Mouse (Mus musculus) erythroblast, embryonic 14.5 days (primary cell): ENCODE results near the gene Serinc5. TPM values are rescaled to one million over a fixed set of nuclear protein-coding genes. Genes with fewer than 3 reads are reported as not detected.

Source experiments
- H3K27me3 ChIP-seq: 2 replicates; pipeline ENCODE4 v1.6.1; 2012; ENCODE audit warnings: inconsistent platforms; ENCODE audit not compliant: control insufficient read depth
- H3K36me3 ChIP-seq: 2 replicates; pipeline ENCODE4 v1.6.1; 2012; ENCODE audit warnings: mild to moderate bottlenecking, inconsistent platforms; ENCODE audit not compliant: control insufficient read depth
- H3K4me1 ChIP-seq: 2 replicates; pipeline ENCODE4 v1.6.1; 2012; ENCODE audit warnings: inconsistent platforms; ENCODE audit not compliant: control insufficient read depth
- H3K4me3 ChIP-seq: replicated peaks from 2 replicates; pipeline ENCODE3; 2012; ENCODE audit warnings: moderate library complexity, mild to moderate bottlenecking, inconsistent platforms
- H3K9me3 ChIP-seq: 2 replicates; pipeline ENCODE4 v1.6.1; 2012; ENCODE audit warnings: low read length, inconsistent platforms, mixed read lengths; ENCODE audit not compliant: control insufficient read depth
- GATA1 ChIP-seq: IDR thresholded peaks from 2 replicates; pipeline ENCODE4 v1.6.1; 2012; ENCODE audit warnings: low read length, inconsistent platforms, mixed read lengths
- TAL1 ChIP-seq: IDR thresholded peaks from 3 replicates; pipeline ENCODE4 v1.6.1; 2012; ENCODE audit warnings: low read length, inconsistent platforms, mixed read lengths
- polyA plus RNA-seq: library from polyadenylated mRNA; stranded (reverse); fragments of >175 nt; gene quantifications from 2 replicates; pipeline ENCODE4 v1.2.3, GENCODE M21; 2012

Gene Serinc5
- polyA plus RNA-seq, 1 experiment, result 0.58 TPM

DNA sequence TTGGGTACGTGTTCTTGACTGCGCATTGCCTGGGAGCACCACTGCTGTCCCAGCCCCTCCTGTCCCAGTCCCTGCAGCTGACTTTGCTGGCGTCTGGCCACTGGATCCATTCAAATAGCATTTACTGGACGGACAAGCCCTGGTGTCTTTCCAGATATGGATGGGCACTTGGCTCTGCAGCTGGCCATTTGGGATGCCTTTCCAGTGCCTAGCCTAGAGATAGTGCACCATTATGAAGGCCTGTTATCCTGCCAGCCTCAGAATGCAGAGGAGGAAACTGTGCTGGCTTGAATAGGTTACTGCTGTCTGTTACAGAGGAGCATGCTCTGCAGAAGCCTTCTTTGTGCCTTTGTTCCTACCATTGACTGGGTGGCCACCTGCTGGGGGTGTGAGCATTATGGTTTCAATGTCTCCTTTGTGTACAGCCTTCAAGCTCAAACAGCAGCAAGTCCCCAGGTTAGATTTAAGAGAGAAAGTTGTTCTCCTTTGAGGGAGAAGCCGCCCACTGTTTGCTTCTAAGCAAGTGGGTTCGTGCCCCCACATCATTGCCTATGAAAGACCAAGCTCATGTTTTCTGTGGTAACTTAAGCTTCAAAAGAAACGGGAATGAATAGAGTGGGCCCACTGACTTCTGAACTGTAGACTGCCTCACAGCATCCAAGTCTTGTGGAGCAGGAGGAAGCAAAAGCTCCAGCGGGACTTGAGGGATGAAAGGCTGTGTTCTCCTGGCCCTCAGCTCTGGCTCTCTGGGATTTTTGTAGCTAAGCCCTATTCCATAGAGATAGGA is 92.5 kb downstream of the Serinc5 start:
- H3K9me3 ChIP-seq, result no peaks in the 10 kb centered on the region
- H3K4me3 ChIP-seq, result no peak overlapping the region
- no peaks in the 10 kb centered on the region for H3K27me3 ChIP-seq
- TF ChIP-seq GATA1, result no peak
- TF ChIP-seq TAL1, result no peak
- H3K36me3 ChIP-seq, result peaks cover 98% of the 10 kb centered on the region
- peaks cover 2% of the 10 kb centered on the region; the same call in 1 of the 2 replicates for H3K4me1 ChIP-seq

GRCm38 (mm10) chr13:92704189-92704588 is 93.3 kb downstream of the Serinc5 start:
- Histone ChIP-seq H3K4me1 (peaks cover 2% of the 10 kb centered on the region; the same call in 1 of the 2 replicates), H3K27me3 (no peaks in the 10 kb centered on the region), H3K36me3 (peaks cover 98% of the 10 kb centered on the region), H3K4me3 (no peak overlapping the region), H3K9me3 (no peaks in the 10 kb centered on the region)
- TF ChIP-seq GATA1 (no peak), TAL1 (no peak)

GRCm38 (mm10) chr13:92705016-92705535 is 94.2 kb downstream of the Serinc5 start:
- Histone ChIP-seq H3K4me3 (no peak overlapping the region), H3K36me3 (peaks cover 98% of the 10 kb centered on the region), H3K27me3 (no peaks in the 10 kb centered on the region), H3K9me3 (no peaks in the 10 kb centered on the region), H3K4me1 (peaks cover 2% of the 10 kb centered on the region; the same call in 1 of the 2 replicates)
- TF ChIP-seq GATA1, result no peak
- TF ChIP-seq TAL1, result no peak

DNA sequence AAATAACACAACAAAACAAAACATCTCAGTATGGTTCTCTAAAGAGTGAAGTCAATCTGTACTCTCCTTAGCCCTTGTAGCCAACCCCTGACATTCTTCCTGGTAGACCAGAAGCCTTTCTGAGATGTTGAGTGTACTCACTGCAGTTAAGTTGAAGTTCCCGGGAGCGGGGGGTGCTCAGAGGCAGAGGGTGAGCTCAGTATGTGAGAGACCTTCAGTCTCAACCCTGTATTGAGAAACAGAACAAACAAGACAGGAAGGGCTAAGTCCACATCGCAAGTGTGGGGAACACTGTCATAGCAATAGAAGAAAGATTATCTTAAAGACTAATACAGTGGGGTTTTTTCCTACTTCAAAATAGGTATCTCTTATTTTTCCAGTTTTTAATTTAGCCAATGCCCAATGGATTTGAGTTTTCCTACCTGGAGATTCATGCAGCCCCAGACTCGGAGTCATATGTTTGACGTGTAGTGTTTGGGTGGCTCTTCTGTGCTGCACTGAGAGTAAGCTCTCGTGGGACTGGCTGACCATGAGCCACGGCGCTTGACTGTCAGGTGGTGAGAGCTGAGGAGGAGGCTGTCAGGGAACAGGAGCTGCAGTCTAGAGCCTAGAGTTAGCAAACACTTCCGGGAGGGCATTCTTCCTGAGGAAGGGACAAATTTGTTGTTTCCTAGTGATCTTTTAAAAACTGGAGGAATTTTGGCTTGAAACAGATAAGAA is 95.6 kb downstream of the Serinc5 start:
- Histone ChIP-seq H3K36me3 (peaks cover 95% of the 10 kb centered on the region), H3K27me3 (no peaks in the 10 kb centered on the region), H3K4me1 (peaks cover 2% of the 10 kb centered on the region; the same call in 1 of the 2 replicates), H3K4me3 (no peak overlapping the region), H3K9me3 (no peaks in the 10 kb centered on the region)
- no peak for TF ChIP-seq TAL1
- TF ChIP-seq GATA1, result no peak

- Histone ChIP-seq H3K4me1 (peaks cover 8% of the 10 kb centered on the region), H3K9me3 (no peaks in the 10 kb centered on the region), H3K4me3 (no peak overlapping the region), H3K27me3 (no peaks in the 10 kb centered on the region), H3K36me3 (peaks cover 93% of the 10 kb centered on the region)
- TF ChIP-seq TAL1, result no peak
- no peak for TF ChIP-seq GATA1
Measured at GRCm38 (mm10) chr13:92707941-92708340, 97.0 kb downstream of the Serinc5 start.

DNA sequence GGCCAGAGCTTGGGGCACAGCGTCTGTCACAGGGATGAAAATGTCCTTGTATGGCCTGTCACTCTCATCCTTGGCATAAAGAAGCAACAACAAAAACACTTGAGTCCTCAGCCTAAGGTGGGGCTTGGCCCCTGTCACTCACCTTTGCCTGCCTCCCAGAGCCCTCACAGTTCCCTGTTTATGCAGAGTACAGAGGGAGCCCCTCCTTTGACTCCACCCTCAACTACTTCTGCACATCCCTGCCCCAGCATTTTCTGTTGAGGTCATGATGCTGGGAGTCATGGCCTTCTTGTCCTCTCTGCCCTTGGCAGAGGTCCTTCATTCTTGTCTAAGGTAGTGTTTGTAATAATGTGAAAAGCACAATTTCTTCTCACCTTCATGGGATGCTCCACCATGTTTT is 97.6 kb downstream of the Serinc5 start:
- TF ChIP-seq TAL1 (no peak), GATA1 (no peak)
- Histone ChIP-seq H3K4me3 (no peak overlapping the region), H3K9me3 (no peaks in the 10 kb centered on the region), H3K36me3 (peaks cover 93% of the 10 kb centered on the region), H3K4me1 (peaks cover 8% of the 10 kb centered on the region), H3K27me3 (no peaks in the 10 kb centered on the region)

DNA sequence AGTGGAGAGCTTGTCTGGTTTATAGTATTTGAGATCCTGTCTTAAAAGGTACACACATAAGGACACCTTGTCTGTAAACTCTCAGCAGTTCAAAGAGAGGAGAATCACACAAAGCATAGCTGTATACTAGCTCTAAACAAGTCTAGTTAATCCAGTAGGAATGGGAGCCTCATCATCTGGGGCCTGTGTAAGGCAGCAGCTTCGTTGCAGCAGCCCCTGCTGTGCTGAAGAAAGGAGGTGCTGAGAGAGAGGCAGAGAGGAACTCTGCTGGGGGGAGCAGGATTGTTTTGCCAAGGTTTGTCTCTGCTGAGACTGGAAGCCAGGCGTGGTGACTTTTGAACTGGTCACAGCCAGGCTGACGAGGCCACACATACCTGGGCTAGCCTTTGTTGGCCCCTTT is 98.6 kb downstream of the Serinc5 start:
- no peak for TF ChIP-seq GATA1
- TF ChIP-seq TAL1, result no peak
- H3K27me3 ChIP-seq, result no peaks in the 10 kb centered on the region
- H3K4me1 ChIP-seq, result peaks cover 8% of the 10 kb centered on the region
- H3K4me3 ChIP-seq, result no peak overlapping the region
- H3K36me3 ChIP-seq, result peaks cover 91% of the 10 kb centered on the region
- no peaks in the 10 kb centered on the region for H3K9me3 ChIP-seq

DNA sequence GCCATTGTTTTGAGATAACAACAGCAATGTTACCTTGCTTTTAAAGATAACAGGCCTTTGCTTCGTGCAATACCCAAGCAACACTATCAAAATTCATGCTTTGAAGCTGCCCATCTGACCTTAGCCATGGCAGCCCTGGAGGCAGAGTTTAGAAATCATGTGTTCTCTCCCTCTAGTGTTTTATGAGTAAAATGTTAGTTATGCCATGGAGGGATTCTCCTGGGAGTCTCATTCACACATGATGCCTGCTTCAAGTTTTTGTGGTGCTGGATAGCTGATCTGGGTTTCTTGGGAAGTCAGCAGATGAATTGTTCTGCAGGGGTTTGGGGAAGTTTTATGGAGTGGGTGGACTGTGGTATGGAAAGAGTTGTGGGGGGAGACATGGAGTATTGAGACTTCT is 99.5 kb downstream of the Serinc5 start:
- H3K4me3 ChIP-seq, result no peak overlapping the region
- no peak for TF ChIP-seq GATA1
- TF ChIP-seq TAL1, result no peak
- H3K4me1 ChIP-seq, result peaks cover 8% of the 10 kb centered on the region
- no peaks in the 10 kb centered on the region for H3K9me3 ChIP-seq
- no peaks in the 10 kb centered on the region for H3K27me3 ChIP-seq
- H3K36me3 ChIP-seq, result peaks cover 83% of the 10 kb centered on the region

- TF ChIP-seq GATA1, result no peak
- TF ChIP-seq TAL1, result no peak
Measured at GRCm38 (mm10) chr13:92711821-92712220, 100.9 kb downstream of the Serinc5 start.

DNA sequence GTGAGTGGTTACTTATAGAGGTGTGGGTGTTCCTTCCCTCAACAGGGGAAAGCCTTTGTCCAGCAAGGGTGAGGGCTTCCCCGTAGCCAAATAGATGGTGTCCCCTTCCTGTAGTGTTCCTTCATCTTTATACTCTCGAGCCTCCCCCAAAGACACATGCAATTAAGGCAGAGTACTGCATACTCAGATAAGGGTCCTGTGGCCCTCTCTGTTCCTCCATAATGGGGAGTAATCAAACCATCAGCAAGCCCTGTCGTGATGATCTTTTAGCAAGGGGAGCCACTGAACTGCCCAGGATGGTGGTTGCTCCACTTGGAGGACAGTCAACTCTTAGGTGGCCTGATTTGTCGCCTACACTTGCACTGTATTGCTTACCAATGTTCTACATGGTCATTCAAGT is 101.7 kb downstream of the Serinc5 start:
- Histone ChIP-seq H3K36me3 (peaks cover 60% of the 10 kb centered on the region), H3K4me1 (peaks cover 8% of the 10 kb centered on the region), H3K9me3 (no peaks in the 10 kb centered on the region), H3K4me3 (no peak overlapping the region), H3K27me3 (no peaks in the 10 kb centered on the region)
- TF ChIP-seq TAL1, result no peak
- no peak for TF ChIP-seq GATA1

More at GRCm38 (mm10) chr13:92711821-92712220, 100.9 kb downstream of the Serinc5 start:
- peaks cover 68% of the 10 kb centered on the region for H3K36me3 ChIP-seq
- H3K9me3 ChIP-seq, result no peaks in the 10 kb centered on the region
- no peaks in the 10 kb centered on the region for H3K27me3 ChIP-seq
- no peak overlapping the region for H3K4me3 ChIP-seq
- H3K4me1 ChIP-seq, result peaks cover 8% of the 10 kb centered on the region
